ENCODE assay signal across 11 mouse cellular contexts in genomic region chr13:8610956-8611355, GRCm38 (mm10).
"Had no signal": no experiment of that assay in that cellular context is flagged by ENCODE, and none has a peak within 500 bp of the region (broad histone marks: within the 10 kb centered on the region; RNA-seq: fewer than 3 reads in every experiment).

No protein-coding gene starts in this region.

- H3K4me2 ChIP-seq: limb, embryonic 13.5 days; neural tube, embryonic 15.5 days had no signal

- H3K9me3 ChIP-seq: limb, embryonic 13.5 days; midbrain, embryonic 10.5 days; neural tube, embryonic 15.5 days had no signal

- H3K4me1 ChIP-seq: midbrain, embryonic 10.5 days had no signal

- H3K27ac ChIP-seq: layer of hippocampus, adult 2 months; limb, embryonic 13.5 days; liver, embryonic 14.5 days; midbrain, embryonic 10.5 days; neural tube, embryonic 15.5 days; stomach, postnatal 0 days had no signal

- DNase-seq: kidney, adult 18-20 months; kidney, postnatal 10 days; kidney, postnatal 4 days; left cerebral cortex, postnatal 4 days; lung, adult 18-20 months had no signal

- H3K9ac ChIP-seq: limb, embryonic 13.5 days; liver, embryonic 14.5 days; neural tube, embryonic 15.5 days had no signal

- H3K4me3 ChIP-seq: layer of hippocampus, adult 2 months; limb, embryonic 13.5 days; midbrain, embryonic 10.5 days; neural tube, embryonic 15.5 days had no signal

- H3K27me3 ChIP-seq: limb, embryonic 13.5 days; neural tube, embryonic 15.5 days had no signal

- H3K36me3 ChIP-seq: limb, embryonic 13.5 days; midbrain, embryonic 10.5 days; neural tube, embryonic 15.5 days had no signal
